Mouse (Mus musculus): ENCODE results near the gene Ykt6. TPM values are rescaled to one million over a fixed set of nuclear protein-coding genes. Genes with fewer than 3 reads are reported as not detected.

Gene Ykt6
- polyA plus RNA-seq, 1 experiment from 2014 or later, result 25.5 TPM

GRCm38 (mm10) chr11:6013359-6013758, 57.9 kb downstream of the Ykt6 start:
- no peaks in the 10 kb centered on the region for H3K4me1 ChIP-seq (replicated peaks; ENCODE audit: control insufficient read depth, insufficient read depth, low read length)
- 58% methylated on average over 2 of the region's 2 CpGs for WGBS
- DNase-seq (ENCODE audit: low spot score) (no peak), ATAC-seq (replicated peaks; ENCODE audit: low FRiP score) (no peak)
- H3K27ac ChIP-seq (ENCODE audit: low read depth, low read length), result no peak overlapping the region
- H3K9me3 ChIP-seq (ENCODE audit: control insufficient read depth, low read length), result no peaks in the 10 kb centered on the region
- no peak overlapping the region for H3K9ac ChIP-seq (ENCODE audit: low read length)
- no peak overlapping the region for H3K4me3 ChIP-seq (ENCODE audit: low read depth, low read length)
- no peak overlapping the region for H3K4me2 ChIP-seq (ENCODE audit: low read depth, low read length, severe bottlenecking)
- no peaks in the 10 kb centered on the region; the same call in 1 of the 2 replicates for H3K27me3 ChIP-seq (ENCODE audit: control insufficient read depth, insufficient read depth, low read length)
- H3K36me3 ChIP-seq (ENCODE audit: control insufficient read depth, insufficient read depth, low read length), result no peaks in the 10 kb centered on the region

GRCm38 (mm10) chr11:6015011-6015431, 59.5 kb downstream of the Ykt6 start:
- no peaks in the 10 kb centered on the region for H3K9me3 ChIP-seq (ENCODE audit: control insufficient read depth, low read length)
- H3K4me2 ChIP-seq (ENCODE audit: low read depth, low read length, severe bottlenecking), result no peak overlapping the region
- H3K36me3 ChIP-seq (ENCODE audit: control insufficient read depth, insufficient read depth, low read length), result no peaks in the 10 kb centered on the region
- H3K9ac ChIP-seq (ENCODE audit: low read length), result no peak overlapping the region
- DNase-seq (ENCODE audit: low spot score), result no peak
- no peaks in the 10 kb centered on the region for H3K27me3 ChIP-seq (ENCODE audit: control insufficient read depth, insufficient read depth, low read length)
- H3K4me3 ChIP-seq (ENCODE audit: low read depth, low read length), result no peak overlapping the region
- no peak for ATAC-seq (replicated peaks; ENCODE audit: low FRiP score)
- no peak overlapping the region for H3K27ac ChIP-seq (ENCODE audit: low read depth, low read length)
- 82% methylated on average over 6 of the region's 6 CpGs for WGBS
- H3K4me1 ChIP-seq (replicated peaks; ENCODE audit: control insufficient read depth, insufficient read depth, low read length), result no peaks in the 10 kb centered on the region

- DNase-seq (ENCODE audit: low spot score), result no peak
- Histone ChIP-seq H3K4me3 (ENCODE audit: low read depth, low read length) (no peak overlapping the region), H3K9me3 (ENCODE audit: control insufficient read depth, low read length) (no peaks in the 10 kb centered on the region), H3K4me2 (ENCODE audit: low read depth, low read length, severe bottlenecking) (no peak overlapping the region), H3K27ac (ENCODE audit: low read depth, low read length) (no peak overlapping the region), H3K27me3 (ENCODE audit: control insufficient read depth, insufficient read depth, low read length) (no peaks in the 10 kb centered on the region), H3K9ac (ENCODE audit: low read length) (no peak overlapping the region), H3K4me1 (replicated peaks; ENCODE audit: control insufficient read depth, insufficient read depth, low read length) (no peaks in the 10 kb centered on the region), H3K36me3 (ENCODE audit: control insufficient read depth, insufficient read depth, low read length) (no peaks in the 10 kb centered on the region)
- whole genome bisulfite sequencing, result 0% methylated on average over 3 of the region's 3 CpGs
- no peak for ATAC-seq (replicated peaks; ENCODE audit: low FRiP score)
These were observed 60.9 kb downstream of the Ykt6 start for GRCm38 (mm10) chr11:6016368-6016767.

- H3K27me3 ChIP-seq (ENCODE audit: control insufficient read depth, insufficient read depth, low read length), result no peaks in the 10 kb centered on the region
- H3K36me3 ChIP-seq (ENCODE audit: control insufficient read depth, insufficient read depth, low read length), result no peaks in the 10 kb centered on the region
- DNase-seq (ENCODE audit: low spot score) (no peak), ATAC-seq (replicated peaks; ENCODE audit: low FRiP score) (no peak)
- H3K4me2 ChIP-seq (ENCODE audit: low read depth, low read length, severe bottlenecking), result no peak overlapping the region
- 68% methylated on average over 9 of the region's 9 CpGs for WGBS
- H3K9ac ChIP-seq (ENCODE audit: low read length), result no peak overlapping the region
- H3K9me3 ChIP-seq (ENCODE audit: control insufficient read depth, low read length), result no peaks in the 10 kb centered on the region
- H3K4me3 ChIP-seq (ENCODE audit: low read depth, low read length), result no peak overlapping the region
- no peak overlapping the region for H3K27ac ChIP-seq (ENCODE audit: low read depth, low read length)
- H3K4me1 ChIP-seq (replicated peaks; ENCODE audit: control insufficient read depth, insufficient read depth, low read length), result no peaks in the 10 kb centered on the region
These were observed 61.4 kb downstream of the Ykt6 start for GRCm38 (mm10) chr11:6016797-6017395.

Other genes with a start within 250 kb of the Ykt6 start
- 166 TPM in 2 replicates for gene Mrps24, start 240.0 kb upstream of the Ykt6 start, polyA plus RNA-seq (2014; fragmentation: Nextera tagmentation; extraction: Ambion mirVana)
- gene Urgcp, start 193.3 kb upstream of the Ykt6 start, polyA plus RNA-seq (2014; fragmentation: Nextera tagmentation; extraction: Ambion mirVana), result 19.1 and 20.1 TPM in 2 replicates
- 152 and 157 TPM in 2 replicates for gene Dbnl, start 167.2 kb upstream of the Ykt6 start, polyA plus RNA-seq (2014; fragmentation: Nextera tagmentation; extraction: Ambion mirVana)
- 5.3 and 6.5 TPM in 2 replicates for gene Pgam2, start 152.0 kb upstream of the Ykt6 start, polyA plus RNA-seq (2014; fragmentation: Nextera tagmentation; extraction: Ambion mirVana)
- gene Polm, start 117.7 kb upstream of the Ykt6 start, polyA plus RNA-seq (2014; fragmentation: Nextera tagmentation; extraction: Ambion mirVana), result 8.8 and 8.9 TPM in 2 replicates
- gene Aebp1, start 93.7 kb upstream of the Ykt6 start, polyA plus RNA-seq (2014; fragmentation: Nextera tagmentation; extraction: Ambion mirVana), result 20.4 and 24.9 TPM in 2 replicates
- 130 TPM in 2 replicates for gene Pold2, start 77.4 kb upstream of the Ykt6 start, polyA plus RNA-seq (2014; fragmentation: Nextera tagmentation; extraction: Ambion mirVana)
- gene Myl7, start 56.9 kb upstream of the Ykt6 start, polyA plus RNA-seq (2014; fragmentation: Nextera tagmentation; extraction: Ambion mirVana), result 0.47 and 1.3 TPM in 2 replicates
- gene Gck, start 5.6 kb upstream of the Ykt6 start, polyA plus RNA-seq (2014; fragmentation: Nextera tagmentation; extraction: Ambion mirVana), result 1.8 and 4.5 TPM in 2 replicates
- gene Camk2b, start 110.7 kb downstream of the Ykt6 start, polyA plus RNA-seq (2014; fragmentation: Nextera tagmentation; extraction: Ambion mirVana), result 1.0 and 1.8 TPM in 2 replicates
- 0.55 and 0.72 TPM in 2 replicates for gene A730071L15Rik, start 244.3 kb downstream of the Ykt6 start, polyA plus RNA-seq (2014; fragmentation: Nextera tagmentation; extraction: Ambion mirVana)
- gene Nudcd3, start 244.7 kb downstream of the Ykt6 start, polyA plus RNA-seq (2014; fragmentation: Nextera tagmentation; extraction: Ambion mirVana), result 47.9 and 55.1 TPM in 2 replicates